Mouse (Mus musculus) ES-E14 (cell line): ENCODE results near the gene Cat. TPM values are rescaled to one million over a fixed set of nuclear protein-coding genes. Genes with fewer than 3 reads are reported as not detected.

ENCODE experiments used
- DNase-seq: peaks from one replicate; pipeline ENCODE4 v3.0.0-alpha.2; 2013; ENCODE audit warnings: low read depth, low spot score
- H3K27ac ChIP-seq: 2 replicates; pipeline ENCODE4 v1.5.1; 2012; ENCODE audit warnings: low read depth, mild to moderate bottlenecking, low read length, moderate library complexity, mixed read lengths; ENCODE audit not compliant: poor library complexity, insufficient read depth, severe bottlenecking
- H3K36me3 ChIP-seq: 2 replicates; pipeline ENCODE4 v1.6.1; 2012; ENCODE audit warnings: mild to moderate bottlenecking, low read length, moderate library complexity, mixed read lengths; ENCODE audit not compliant: control insufficient read depth, poor library complexity, insufficient read depth, severe bottlenecking
- H3K4me1 ChIP-seq, 2 experiments: fragments of 150-350 bp in 1 of 2; sonication (generic) in 1 of 2; 2 replicates each; pipeline ENCODE4 v1.6.1; 2012; ENCODE audit warnings: low read length in 2 of 2, mild to moderate bottlenecking in 1 of 2, mixed read lengths in 1 of 2; ENCODE audit not compliant: control insufficient read depth in 2 of 2, insufficient read depth in 2 of 2, poor library complexity in 1 of 2
- H3K4me3 ChIP-seq, 2 experiments: fragments of 150-350 bp in 1 of 2; sonication (generic) in 1 of 2; 2 replicates each; pipeline ENCODE4 v1.5.1; 2012; ENCODE audit warnings: low read length in 2 of 2, low read depth in 1 of 2, mild to moderate bottlenecking in 1 of 2, mixed read lengths in 1 of 2; ENCODE audit not compliant: insufficient read depth in 1 of 2, poor library complexity in 1 of 2, severe bottlenecking in 1 of 2
- H3K9ac ChIP-seq: 2 replicates; pipeline ENCODE4 v1.6.1; 2012; ENCODE audit warnings: low read depth, mild to moderate bottlenecking, low read length, mixed read lengths; ENCODE audit not compliant: poor library complexity, insufficient read depth, severe bottlenecking
- H3K9me3 ChIP-seq: fragments of 150-350 bp; sonication (generic); 2 replicates; pipeline ENCODE4 v1.6.1; 2012; ENCODE audit warnings: low read depth, mild to moderate bottlenecking, low read length; ENCODE audit not compliant: control insufficient read depth, insufficient read depth
- CHD2 ChIP-seq: IDR thresholded peaks from 2 replicates; pipeline ENCODE4 v1.6.1; 2014; ENCODE audit warnings: mild to moderate bottlenecking, low read depth, low read length, inconsistent platforms
- HCFC1 ChIP-seq: IDR thresholded peaks from 2 replicates; pipeline ENCODE4 v1.6.1; 2012; ENCODE audit warnings: low read length, inconsistent platforms, borderline replicate concordance; ENCODE audit not compliant: insufficient read depth
- MAFK ChIP-seq: IDR thresholded peaks from 2 replicates; pipeline ENCODE4 v1.6.1; 2014; ENCODE audit warnings: mild to moderate bottlenecking, low read depth, low read length, inconsistent platforms; ENCODE audit not compliant: insufficient read depth
- ZC3H11A ChIP-seq: IDR thresholded peaks from 2 replicates; pipeline ENCODE4 v1.6.1; 2012; ENCODE audit warnings: low read depth, mild to moderate bottlenecking, inconsistent platforms, low read length, borderline replicate concordance
- ZNF384 ChIP-seq: IDR thresholded peaks from 2 replicates; pipeline ENCODE4 v1.6.1; 2012; ENCODE audit warnings: low read depth, low read length, inconsistent platforms
- in situ Hi-C, 2 experiments: fragments of 600-800 bp; cut with MboI; formaldehyde crosslinking; loops; one replicate each; pipeline ENCODE4 v1.15.1; 2025; ENCODE audit warnings: low sequenced_read_pairs in 2 of 2, inconsistent platforms in 1 of 2; ENCODE audit not compliant: unreplicated experiment in 2 of 2
- total RNA-seq: library from RNA; depleted of rRNA; stranded (reverse); fragments of 300-350 nt; gene quantifications from 2 replicates; pipeline ENCODE4 v1.2.3, GENCODE M21; 2012; rRNA removed

The Cat gene
- total RNA-seq, 1 experiment: 23.0 TPM

DNA sequence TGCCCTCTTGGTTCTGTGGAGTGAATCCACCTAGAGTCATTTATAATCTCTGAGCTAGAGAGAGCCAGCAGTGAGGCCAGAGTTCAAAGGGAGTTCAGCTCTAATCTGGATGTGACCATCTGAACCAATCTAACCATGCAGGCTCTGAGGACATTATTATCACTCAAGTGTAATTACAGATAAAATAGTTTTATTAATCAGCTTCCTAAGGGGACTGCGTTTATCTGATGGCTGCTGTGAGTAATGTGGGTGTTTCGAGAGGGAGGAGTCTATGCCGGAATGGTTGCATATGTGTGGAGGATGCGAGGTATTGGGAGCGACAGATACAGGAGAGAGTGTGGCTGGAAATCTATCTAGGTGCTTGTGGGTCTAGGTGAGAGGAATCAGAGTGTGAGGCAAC lies 71.6 kb downstream of the Cat start:
- in situ Hi-C loops: no loop called here

GRCm38 (mm10) chr2:103411816-103412215 lies 73.1 kb downstream of the Cat start:
- no peaks in the 10 kb centered on the region for H3K9me3 ChIP-seq
- in situ Hi-C loops: no loop called here
- H3K27ac ChIP-seq: no peak overlapping the region
- no peak overlapping the region for H3K4me3 ChIP-seq
- no peak for DNase-seq
- no peaks in the 10 kb centered on the region for H3K36me3 ChIP-seq
- no peak overlapping the region for H3K9ac ChIP-seq
- TF ChIP-seq HCFC1: no peak
- no peak for TF ChIP-seq CHD2
- no peak for TF ChIP-seq ZC3H11A
- no peak for TF ChIP-seq ZNF384
- no peak for TF ChIP-seq MAFK
- H3K4me1 ChIP-seq: 0 out of 4 replicates have a peak, but pooled peaks cover 0 to 4% of the 10 kb centered on the region in 2 experiments

More for the DNA sequence above, 71.6 kb downstream of the Cat start:
- DNase-seq: no peak
- Histone ChIP-seq H3K27ac (no peak overlapping the region), H3K9ac (no peak overlapping the region), H3K4me1 (0 out of 4 replicates have a peak, but pooled peaks cover 0 to 4% of the 10 kb centered on the region in 2 experiments), H3K9me3 (no peaks in the 10 kb centered on the region), H3K36me3 (no peaks in the 10 kb centered on the region), H3K4me3 (no peak overlapping the region)
- TF ChIP-seq CHD2: no peak
- TF ChIP-seq MAFK: no peak
- no peak for TF ChIP-seq HCFC1
- no peak for TF ChIP-seq ZNF384
- TF ChIP-seq ZC3H11A: no peak

GRCm38 (mm10) chr2:103411348-103411747 lies 73.6 kb downstream of the Cat start, which contains the start of gene Elf5:
Gene Elf5 (plus strand): TSS chr2:103411688.
- no peak for DNase-seq
- no peak within 1 kb of the TSS for H3K9ac ChIP-seq
- no peak within 1 kb of the TSS for H3K27ac ChIP-seq

DNA sequence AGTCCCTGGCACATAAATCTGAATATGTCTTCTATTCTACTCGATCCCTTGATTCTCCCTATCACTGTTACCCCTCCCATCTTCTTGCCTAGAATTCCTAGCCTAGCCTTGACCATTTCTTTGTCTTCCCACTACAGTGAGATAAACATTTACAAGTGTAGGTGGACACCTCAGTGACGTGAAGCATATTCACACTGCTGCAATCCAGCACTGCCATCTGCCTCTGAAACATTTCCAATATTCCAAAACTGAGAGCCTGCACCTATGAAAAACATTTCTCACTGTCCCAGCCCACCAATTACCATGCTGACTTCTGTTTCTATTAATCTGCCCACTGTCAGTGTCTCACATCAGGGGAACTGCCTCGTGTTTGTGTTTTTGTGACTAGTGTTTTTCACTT lies 78.7 kb downstream of the Cat start:
- Histone ChIP-seq H3K27ac (no peak overlapping the region), H3K4me3 (no peak overlapping the region), H3K9me3 (no peaks in the 10 kb centered on the region), H3K36me3 (no peaks in the 10 kb centered on the region), H3K4me1 (no peaks in the 10 kb centered on the region), H3K9ac (no peak overlapping the region)
- in situ Hi-C loops: no loop called here
- no peak for DNase-seq
- no peak for TF ChIP-seq ZC3H11A
- TF ChIP-seq HCFC1: no peak
- no peak for TF ChIP-seq MAFK
- TF ChIP-seq CHD2: no peak
- no peak for TF ChIP-seq ZNF384

More at GRCm38 (mm10) chr2:103411348-103411747, 73.6 kb downstream of the Cat start, which contains the start of gene Elf5:
- TF ChIP-seq ZNF384: no peak
- no peak for TF ChIP-seq MAFK
- no peak for TF ChIP-seq ZC3H11A
- TF ChIP-seq HCFC1: no peak
- TF ChIP-seq CHD2: no peak
- H3K9me3 ChIP-seq: no peaks in the 10 kb centered on the region
- H3K4me3 ChIP-seq: no peak within 1 kb of the TSS
- H3K36me3 ChIP-seq: no peaks in the 10 kb centered on the region
- in situ Hi-C loops: no loop called here
- H3K4me1 ChIP-seq: 0 out of 4 replicates have a peak, but pooled peaks cover 0 to 1% of the 10 kb centered on the region in 2 experiments

Other genes with a start within 250 kb of the Cat start
- 0.26 and 0.27 TPM in 2 replicates for gene Ehf, start 181.9 kb downstream of the Cat start, total RNA-seq
- 0.11 and 0.45 TPM in 2 replicates for gene Elf5, start 73.5 kb downstream of the Cat start, total RNA-seq
- gene Abtb2, start 81.2 kb upstream of the Cat start, total RNA-seq: 5.2 and 5.5 TPM in 2 replicates